Mouse (Mus musculus) cortical plate, adult 2 months (tissue): ENCODE measurements around the gene Fpgs.

Source experiments
- CTCF ChIP-seq: fragments of 200-500 bp; IDR thresholded peaks from 2 replicates; pipeline ENCODE4 v1.5.1; 2011; ENCODE audit warnings: mild to moderate bottlenecking, control low read depth, low read length; ENCODE audit not compliant: insufficient read depth; ENCODE audit errors: extremely low read depth
- POLR2A ChIP-seq: fragments of 200-500 bp; IDR thresholded peaks from 2 replicates; pipeline ENCODE4 v1.6.1; 2011; ENCODE audit warnings: mild to moderate bottlenecking, low read length, control low read depth; ENCODE audit not compliant: insufficient read depth; ENCODE audit errors: extremely low read depth

DNA sequence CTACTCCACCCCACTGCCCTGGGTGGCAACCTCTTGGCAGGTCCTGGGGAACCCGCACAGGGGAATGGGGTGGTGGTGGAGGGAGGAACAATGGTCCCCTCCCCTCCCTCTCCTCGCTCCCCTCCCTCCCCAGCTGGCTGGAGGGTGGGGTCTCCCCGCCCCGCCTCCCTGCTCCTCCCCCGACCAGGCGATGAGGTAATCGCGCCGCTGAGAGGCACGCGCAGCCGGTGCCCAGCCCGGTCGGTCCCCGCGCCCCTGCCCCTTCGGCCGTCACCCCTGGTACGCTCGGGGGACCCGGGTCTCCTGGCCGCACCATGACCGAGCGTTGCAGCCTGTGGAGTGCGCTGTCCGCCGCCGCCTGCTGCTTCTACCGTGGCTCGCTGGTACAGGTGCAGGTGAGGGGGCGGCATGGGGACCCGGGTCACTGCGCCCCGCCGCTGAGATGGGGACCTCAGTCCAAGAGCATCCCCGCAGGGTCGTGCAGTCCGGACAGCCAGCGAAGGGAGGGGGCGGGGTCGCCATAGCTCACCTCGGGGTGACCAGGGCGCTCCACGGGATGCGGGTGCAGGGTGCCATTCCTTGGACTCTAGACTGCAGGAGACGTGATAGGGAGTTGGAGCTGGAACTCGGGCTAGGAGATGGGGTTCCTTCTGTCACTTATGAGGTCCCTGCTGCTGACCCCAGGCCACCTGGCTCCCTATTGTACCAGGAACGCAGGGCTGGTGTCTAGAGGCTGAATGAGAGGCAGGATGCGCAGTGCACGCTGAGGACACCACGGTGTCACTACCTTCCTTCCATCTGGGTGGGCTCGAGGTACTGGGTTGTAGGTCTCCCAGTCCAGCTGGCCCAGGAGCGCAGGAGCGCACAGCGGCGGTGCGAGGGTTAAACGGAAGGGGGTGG, 37.6 kb upstream of the Fpgs start:
- TF ChIP-seq POLR2A (peak; percentile 60; the same call in 1 of the 2 replicates), CTCF (no peak)
